Mouse (Mus musculus): ENCODE measurements at regions not wholly inside any gene's neighbourhood (a gene's known extent, or its start where the extent isn't known, plus 50 kb on each side); places are given as distances from the start of the nearest gene placed in this dataset.

GRCm38 (mm10) chr9:112358711-112359298 is 123.1 kb upstream of the Arpp21 start:
- H3K27ac ChIP-seq (ENCODE audit: insufficient read depth, low read length): no peak overlapping the region

GRCm38 (mm10) chr9:112353196-112353595 is 117.5 kb upstream of the Arpp21 start:
- H3K4me3 ChIP-seq (ENCODE audit: insufficient read depth, low read length): no peak overlapping the region
- H3K27ac ChIP-seq (ENCODE audit: insufficient read depth, low read length): no peak overlapping the region
- no peak for TF ChIP-seq POLR2A (IDR thresholded peaks at IDR 0.05; ENCODE audit: extremely low read depth, insufficient read depth, low read length)
- TF ChIP-seq CTCF (IDR thresholded peaks at IDR 0.05; ENCODE audit: extremely low read depth, insufficient read depth, low read length): no peak
- no peaks in the 10 kb centered on the region; the same call in 1 of the 2 replicates for H3K4me1 ChIP-seq (ENCODE audit: control insufficient read depth, insufficient read depth, low read length)

More at GRCm38 (mm10) chr9:112358711-112359298, 123.1 kb upstream of the Arpp21 start:
- Histone ChIP-seq H3K4me3 (ENCODE audit: insufficient read depth, low read length) (no peak overlapping the region), H3K4me1 (ENCODE audit: control insufficient read depth, insufficient read depth, low read length) (no peaks in the 10 kb centered on the region; the same call in 1 of the 2 replicates)
- TF ChIP-seq CTCF (IDR thresholded peaks at IDR 0.05; ENCODE audit: extremely low read depth, insufficient read depth, low read length): no peak
- no peak for TF ChIP-seq POLR2A (IDR thresholded peaks at IDR 0.05; ENCODE audit: extremely low read depth, insufficient read depth, low read length)

DNA sequence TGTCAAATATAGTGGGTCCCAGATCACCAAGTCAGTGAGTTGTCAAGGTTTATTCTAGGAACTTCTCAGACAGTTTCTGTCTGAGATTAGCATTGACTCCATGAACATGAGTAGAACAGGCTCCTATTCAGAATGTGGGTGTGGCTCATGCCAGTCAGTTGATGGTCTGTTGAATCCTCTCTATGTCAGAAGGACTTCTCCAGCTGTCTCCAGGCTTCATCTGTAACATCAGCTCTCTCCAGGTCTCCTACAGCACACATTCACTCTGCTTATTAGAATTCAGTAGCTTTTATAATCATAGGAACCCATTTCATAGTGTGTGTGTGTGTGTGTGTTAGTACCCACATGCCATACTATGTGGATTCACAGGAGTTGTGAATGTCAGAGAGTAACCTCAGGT is 113.2 kb upstream of the Arpp21 start:
- H3K4me1 ChIP-seq (ENCODE audit: control insufficient read depth, insufficient read depth, low read length): no peaks in the 10 kb centered on the region; the same call in 1 of the 2 replicates
- TF ChIP-seq CTCF (IDR thresholded peaks at IDR 0.05; ENCODE audit: extremely low read depth, insufficient read depth, low read length): no peak
- TF ChIP-seq POLR2A (IDR thresholded peaks at IDR 0.05; ENCODE audit: extremely low read depth, insufficient read depth, low read length): no peak
- no peak overlapping the region for H3K4me3 ChIP-seq (ENCODE audit: insufficient read depth, low read length)

GRCm38 (mm10) chr9:112344792-112345191 is 109.1 kb upstream of the Arpp21 start:
- H3K4me1 ChIP-seq (ENCODE audit: control insufficient read depth, insufficient read depth, low read length): peaks cover 2% of the 10 kb centered on the region; the same call in 1 of the 2 replicates
- TF ChIP-seq POLR2A (IDR thresholded peaks at IDR 0.05; ENCODE audit: extremely low read depth, insufficient read depth, low read length) (no peak), CTCF (IDR thresholded peaks at IDR 0.05; ENCODE audit: extremely low read depth, insufficient read depth, low read length) (no peak)
- H3K27ac ChIP-seq (ENCODE audit: insufficient read depth, low read length): no peak overlapping the region
- H3K4me3 ChIP-seq (ENCODE audit: insufficient read depth, low read length): no peak overlapping the region

More for the DNA sequence above, 113.2 kb upstream of the Arpp21 start:
- H3K27ac ChIP-seq (ENCODE audit: insufficient read depth, low read length): no peak overlapping the region

- no peak overlapping the region for H3K27ac ChIP-seq (ENCODE audit: insufficient read depth, low read length)
- TF ChIP-seq CTCF (IDR thresholded peaks at IDR 0.05; ENCODE audit: extremely low read depth, insufficient read depth, low read length) (no peak), POLR2A (IDR thresholded peaks at IDR 0.05; ENCODE audit: extremely low read depth, insufficient read depth, low read length) (no peak)
- H3K4me3 ChIP-seq (ENCODE audit: insufficient read depth, low read length): no peak overlapping the region
- peaks cover 2% of the 10 kb centered on the region; the same call in 1 of the 2 replicates for H3K4me1 ChIP-seq (ENCODE audit: control insufficient read depth, insufficient read depth, low read length)
Measured at GRCm38 (mm10) chr9:112340363-112340762, 104.6 kb upstream of the Arpp21 start.

- Histone ChIP-seq H3K4me3 (ENCODE audit: insufficient read depth, low read length) (no peak overlapping the region), H3K27ac (ENCODE audit: insufficient read depth, low read length) (no peak overlapping the region), H3K4me1 (ENCODE audit: control insufficient read depth, insufficient read depth, low read length) (no peaks in the 10 kb centered on the region)
- TF ChIP-seq CTCF (IDR thresholded peaks at IDR 0.05; ENCODE audit: extremely low read depth, insufficient read depth, low read length): no peak
- TF ChIP-seq POLR2A (IDR thresholded peaks at IDR 0.05; ENCODE audit: extremely low read depth, insufficient read depth, low read length): no peak
Measured at GRCm38 (mm10) chr9:112320016-112320415, 84.3 kb upstream of the Arpp21 start.

- Histone ChIP-seq H3K4me3 (ENCODE audit: insufficient read depth, low read length) (no peak overlapping the region), H3K27ac (ENCODE audit: insufficient read depth, low read length) (no peak overlapping the region), H3K4me1 (ENCODE audit: control insufficient read depth, insufficient read depth, low read length) (peaks cover 3% of the 10 kb centered on the region; the same call in 1 of the 2 replicates)
- no peak for TF ChIP-seq POLR2A (IDR thresholded peaks at IDR 0.05; ENCODE audit: extremely low read depth, insufficient read depth, low read length)
- no peak for TF ChIP-seq CTCF (IDR thresholded peaks at IDR 0.05; ENCODE audit: extremely low read depth, insufficient read depth, low read length)
Measured at GRCm38 (mm10) chr9:112308950-112309349, 73.2 kb upstream of the Arpp21 start.

DNA sequence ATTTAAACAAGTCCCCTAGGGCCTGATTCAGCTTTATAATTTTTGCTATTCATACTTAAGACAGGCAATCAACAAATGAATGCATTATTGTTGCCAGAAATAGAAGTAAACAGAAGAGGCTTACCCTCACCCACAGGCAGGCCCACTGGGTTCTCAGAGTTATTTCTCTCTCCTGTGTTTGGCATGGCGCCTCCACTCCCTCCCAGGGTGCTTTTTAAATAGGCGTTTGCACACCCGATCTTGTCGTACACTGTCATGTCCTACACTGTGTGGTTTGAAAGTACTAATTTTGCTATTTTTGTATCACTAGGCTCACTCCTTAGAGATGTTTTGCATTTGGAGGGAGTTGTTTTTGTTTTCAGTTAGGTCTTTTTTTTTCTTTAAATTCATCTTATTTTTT is 72.1 kb upstream of the Arpp21 start:
- H3K27ac ChIP-seq (ENCODE audit: insufficient read depth, low read length): no peak overlapping the region
- H3K4me3 ChIP-seq (ENCODE audit: insufficient read depth, low read length): no peak overlapping the region
- H3K4me1 ChIP-seq (ENCODE audit: control insufficient read depth, insufficient read depth, low read length): peaks cover 3% of the 10 kb centered on the region; the same call in 1 of the 2 replicates
- no peak for TF ChIP-seq CTCF (IDR thresholded peaks at IDR 0.05; ENCODE audit: extremely low read depth, insufficient read depth, low read length)

DNA sequence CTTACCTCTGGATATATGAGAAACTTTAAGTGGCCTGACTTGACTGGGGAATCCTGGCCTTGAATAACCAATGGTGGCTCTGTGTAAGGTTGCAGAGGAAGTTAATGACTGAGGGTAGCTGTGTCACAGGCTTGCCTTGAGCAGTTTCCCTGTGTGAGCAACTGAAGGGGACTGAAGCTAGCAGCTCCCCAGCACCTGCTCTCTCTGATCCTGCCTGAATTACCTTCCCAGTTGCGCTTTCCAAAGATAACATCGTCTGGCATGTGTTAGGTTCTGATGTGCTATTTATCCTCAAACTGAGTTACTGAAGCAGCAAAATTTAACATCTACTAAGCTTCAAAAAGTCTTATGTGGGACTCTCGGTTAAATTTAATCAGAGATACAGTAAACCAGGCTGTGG is 56.1 kb upstream of the Arpp21 start:
- H3K4me1 ChIP-seq (ENCODE audit: control insufficient read depth, insufficient read depth, low read length): no peaks in the 10 kb centered on the region

More for the DNA sequence above, 56.1 kb upstream of the Arpp21 start:
- TF ChIP-seq CTCF (IDR thresholded peaks at IDR 0.05; ENCODE audit: extremely low read depth, insufficient read depth, low read length) (no peak), POLR2A (IDR thresholded peaks at IDR 0.05; ENCODE audit: extremely low read depth, insufficient read depth, low read length) (no peak)
- Histone ChIP-seq H3K27ac (ENCODE audit: insufficient read depth, low read length) (no peak overlapping the region), H3K4me3 (ENCODE audit: insufficient read depth, low read length) (no peak overlapping the region)
